Mouse (Mus musculus): ENCODE results near the gene Nono. TPM values are rescaled to one million over a fixed set of nuclear protein-coding genes. Genes with fewer than 3 reads are reported as not detected.
"Not testable (repeated sequence)": the region's sequence is repeated elsewhere in the genome, so short reads cannot be mapped to it uniquely, and the experiment has no call there.

Gene Nono
- polyA plus RNA-seq, 1 experiment from 2014 or later: 328 TPM

DNA sequence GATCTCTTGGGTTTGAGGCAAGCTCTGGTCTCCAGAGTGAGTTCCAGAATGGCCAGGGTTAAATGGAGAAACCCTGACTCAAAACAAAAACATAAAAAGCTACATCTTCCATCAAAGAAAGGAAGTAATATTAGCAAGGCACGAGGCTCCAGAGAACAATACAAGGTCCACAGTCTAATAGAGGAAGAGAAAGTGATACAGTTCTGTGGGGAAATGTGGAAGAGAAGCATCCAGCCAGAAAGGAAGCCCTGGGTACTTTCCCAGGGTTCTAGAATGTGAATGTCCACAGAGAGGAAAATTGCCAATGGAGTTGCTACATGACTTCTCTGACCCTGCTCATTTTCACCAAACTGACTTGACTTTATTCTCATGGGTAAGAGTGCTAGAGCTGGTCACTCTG, 22.0 kb downstream of the Nono start:
- no peaks in the 10 kb centered on the region for H3K4me1 ChIP-seq (ENCODE audit: control insufficient read depth, insufficient read depth, low read length)
- 73% methylated on average over 1 of the region's 1 CpGs for WGBS
- no peak overlapping the region for H3K4me2 ChIP-seq (ENCODE audit: low read depth, low read length)
- H3K36me3 ChIP-seq (ENCODE audit: control insufficient read depth, insufficient read depth, low read length): peaks cover 49% of the 10 kb centered on the region
- no peaks in the 10 kb centered on the region for H3K9me3 ChIP-seq (ENCODE audit: control insufficient read depth, low read length)
- H3K9ac ChIP-seq (ENCODE audit: low read depth, low read length): no peak overlapping the region
- H3K4me3 ChIP-seq (ENCODE audit: low read depth, low read length): no peak overlapping the region
- H3K27me3 ChIP-seq (replicated peaks; ENCODE audit: control insufficient read depth, insufficient read depth, low read length): no peaks in the 10 kb centered on the region
- ATAC-seq (ENCODE audit: low read depth) (no peak), DNase-seq (ENCODE audit: low spot score) (no peak)
- no peak overlapping the region for H3K27ac ChIP-seq (replicated peaks; ENCODE audit: low read depth, low read length)

DNA sequence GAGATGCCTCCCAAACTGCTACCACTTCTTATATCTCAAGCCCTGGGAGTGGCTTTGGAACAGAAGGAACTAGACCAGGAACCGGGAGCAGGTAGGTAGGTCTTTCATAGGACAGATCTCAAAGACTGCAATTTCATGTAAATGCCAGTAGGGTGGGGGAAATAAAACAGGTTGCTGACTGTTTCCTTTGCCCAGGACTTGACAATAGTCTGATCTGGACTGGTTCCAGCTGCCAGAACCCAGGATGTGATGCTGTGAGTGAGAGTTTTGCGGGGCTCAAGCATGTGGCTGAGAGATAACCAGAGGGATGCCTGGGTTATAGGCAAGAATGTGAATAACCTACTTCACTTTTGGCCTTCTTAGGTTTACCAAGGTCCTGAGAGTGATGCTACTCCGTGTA, 22.5 kb downstream of the Nono start:
- Histone ChIP-seq H3K9me3 (ENCODE audit: control insufficient read depth, low read length) (no peaks in the 10 kb centered on the region), H3K36me3 (ENCODE audit: control insufficient read depth, insufficient read depth, low read length) (peaks cover 45% of the 10 kb centered on the region), H3K27ac (replicated peaks; ENCODE audit: low read depth, low read length) (no peak overlapping the region), H3K9ac (ENCODE audit: low read depth, low read length) (no peak overlapping the region), H3K4me1 (ENCODE audit: control insufficient read depth, insufficient read depth, low read length) (no peaks in the 10 kb centered on the region), H3K4me2 (ENCODE audit: low read depth, low read length) (no peak overlapping the region), H3K27me3 (replicated peaks; ENCODE audit: control insufficient read depth, insufficient read depth, low read length) (no peaks in the 10 kb centered on the region), H3K4me3 (ENCODE audit: low read depth, low read length) (no peak overlapping the region)
- ATAC-seq (ENCODE audit: low read depth) (no peak), DNase-seq (ENCODE audit: low spot score) (no peak)
- WGBS: 86% methylated on average over 3 of the region's 3 CpGs

- WGBS: 90% methylated on average over 4 of the region's 4 CpGs
- H3K9me3 ChIP-seq (ENCODE audit: control insufficient read depth, low read length): no peaks in the 10 kb centered on the region
Observed at GRCm38 (mm10) chrX:101472202-101472601, 43.1 kb downstream of the Nono start.

GRCm38 (mm10) chrX:101481604-101482350, 52.7 kb downstream of the Nono start:
- no peak overlapping the region for H3K9ac ChIP-seq (ENCODE audit: low read depth, low read length)
- H3K27ac ChIP-seq (replicated peaks; ENCODE audit: low read depth, low read length): no peak overlapping the region
- no peaks in the 10 kb centered on the region for H3K36me3 ChIP-seq (ENCODE audit: control insufficient read depth, insufficient read depth, low read length)
- H3K4me1 ChIP-seq (ENCODE audit: control insufficient read depth, insufficient read depth, low read length): no peaks in the 10 kb centered on the region
- no peak overlapping the region for H3K4me2 ChIP-seq (ENCODE audit: low read depth, low read length)
- H3K4me3 ChIP-seq (ENCODE audit: low read depth, low read length): no peak overlapping the region
- ATAC-seq (ENCODE audit: low read depth): no peak
- no peaks in the 10 kb centered on the region for H3K9me3 ChIP-seq (ENCODE audit: control insufficient read depth, low read length)
- no peak for DNase-seq (ENCODE audit: low spot score)
- no peaks in the 10 kb centered on the region for H3K27me3 ChIP-seq (replicated peaks; ENCODE audit: control insufficient read depth, insufficient read depth, low read length)
- WGBS: 75% methylated on average over 6 of the region's 6 CpGs

More at GRCm38 (mm10) chrX:101472202-101472601, 43.1 kb downstream of the Nono start:
- Histone ChIP-seq H3K27me3 (replicated peaks; ENCODE audit: control insufficient read depth, insufficient read depth, low read length) (no peaks in the 10 kb centered on the region), H3K4me3 (ENCODE audit: low read depth, low read length) (no peak overlapping the region), H3K4me2 (ENCODE audit: low read depth, low read length) (no peak overlapping the region), H3K36me3 (ENCODE audit: control insufficient read depth, insufficient read depth, low read length) (peaks cover 8% of the 10 kb centered on the region; the same call in 1 of the 2 replicates), H3K27ac (replicated peaks; ENCODE audit: low read depth, low read length) (no peak overlapping the region), H3K4me1 (ENCODE audit: control insufficient read depth, insufficient read depth, low read length) (no peaks in the 10 kb centered on the region), H3K9ac (ENCODE audit: low read depth, low read length) (no peak overlapping the region)
- no peak for DNase-seq (ENCODE audit: low spot score)
- no peak for ATAC-seq (ENCODE audit: low read depth)

DNA sequence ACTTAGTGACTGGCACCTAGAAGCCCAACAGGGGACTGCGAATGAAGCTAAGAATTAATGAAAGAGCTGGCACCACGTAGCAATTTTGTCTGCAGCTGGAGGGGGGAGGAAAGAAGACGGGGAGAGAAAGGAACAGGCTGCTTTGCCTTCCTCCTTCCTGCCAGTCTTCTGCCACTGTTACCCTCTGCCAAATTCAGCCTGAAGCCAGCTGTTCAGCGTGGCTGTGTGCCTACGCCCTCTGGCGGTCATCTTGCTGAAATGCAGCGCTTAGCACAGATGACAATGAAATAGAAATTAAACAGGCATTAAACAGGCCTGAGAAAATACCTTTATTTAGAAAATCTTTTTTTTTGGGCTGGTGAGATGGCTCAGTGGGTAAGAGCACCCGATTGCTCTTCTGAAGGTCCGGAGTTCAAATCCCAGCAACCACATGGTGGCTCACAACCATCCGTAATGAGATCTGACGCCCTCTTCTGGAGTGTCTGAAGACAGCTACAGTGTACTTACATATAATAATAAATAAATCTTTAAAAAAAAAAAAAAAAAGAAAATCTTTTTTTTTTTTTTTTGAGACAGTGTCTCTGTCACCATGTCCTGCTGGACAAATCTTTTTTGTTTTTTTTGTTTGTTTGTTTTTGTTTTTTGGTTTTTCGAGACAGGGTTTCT, 57.5 kb downstream of the Nono start:
- DNase-seq (ENCODE audit: low spot score): peak; percentile 53
- H3K4me2 ChIP-seq (ENCODE audit: low read depth, low read length); H3K9me3 ChIP-seq (ENCODE audit: control insufficient read depth, low read length); H3K9ac ChIP-seq (ENCODE audit: low read depth, low read length); H3K4me3 ChIP-seq (ENCODE audit: low read depth, low read length); H3K36me3 ChIP-seq (ENCODE audit: control insufficient read depth, insufficient read depth, low read length); H3K27me3 ChIP-seq (replicated peaks; ENCODE audit: control insufficient read depth, insufficient read depth, low read length); H3K27ac ChIP-seq (replicated peaks; ENCODE audit: low read depth, low read length); ATAC-seq (ENCODE audit: low read depth); H3K4me1 ChIP-seq (ENCODE audit: control insufficient read depth, insufficient read depth, low read length): not testable (repeated sequence)
- 26% methylated on average over 10 of the region's 12 CpGs for WGBS

Other genes starting within 250 kb of the Nono start
- 42.1 and 46.8 TPM in 2 replicates for gene Snx12, start 206.8 kb upstream of the Nono start, polyA plus RNA-seq (2014; fragmentation: Nextera tagmentation; extraction: Ambion mirVana)
- 4.6 and 4.9 TPM in 2 replicates for gene Foxo4, start 174.8 kb upstream of the Nono start, polyA plus RNA-seq (2014; fragmentation: Nextera tagmentation; extraction: Ambion mirVana)
- not detected in 2 replicates for gene Gm614, start 165.3 kb upstream of the Nono start, polyA plus RNA-seq (2014; fragmentation: Nextera tagmentation; extraction: Ambion mirVana)
- 12.6 and 14.5 TPM in 2 replicates for gene Il2rg, start 161.1 kb upstream of the Nono start, polyA plus RNA-seq (2014; fragmentation: Nextera tagmentation; extraction: Ambion mirVana)
- not detected in 2 replicates for gene Gm20489, start 160.3 kb upstream of the Nono start, polyA plus RNA-seq (2014; fragmentation: Nextera tagmentation; extraction: Ambion mirVana)
- 38.0 and 42.5 TPM in 2 replicates for gene Med12, start 155.3 kb upstream of the Nono start, polyA plus RNA-seq (2014; fragmentation: Nextera tagmentation; extraction: Ambion mirVana)
- gene Nlgn3, start 130.2 kb upstream of the Nono start, polyA plus RNA-seq (2014; fragmentation: Nextera tagmentation; extraction: Ambion mirVana): 13.9 and 18.8 TPM in 2 replicates
- 0.48 and 0.51 TPM in 2 replicates for gene Gjb1, start 52.9 kb upstream of the Nono start, polyA plus RNA-seq (2014; fragmentation: Nextera tagmentation; extraction: Ambion mirVana)
- gene Zmym3, start 8.5 kb upstream of the Nono start, polyA plus RNA-seq (2014; fragmentation: Nextera tagmentation; extraction: Ambion mirVana): 27.1 and 30.1 TPM in 2 replicates
- 110 and 157 TPM in 2 replicates for gene Itgb1bp2, start 19.8 kb downstream of the Nono start, polyA plus RNA-seq (2014; fragmentation: Nextera tagmentation; extraction: Ambion mirVana)
- 12.6 and 15.3 TPM in 2 replicates for gene Taf1, start 103.4 kb downstream of the Nono start, polyA plus RNA-seq (2014; fragmentation: Nextera tagmentation; extraction: Ambion mirVana)
- gene Ogt, start 210.7 kb downstream of the Nono start, polyA plus RNA-seq (2014; fragmentation: Nextera tagmentation; extraction: Ambion mirVana): 182 and 200 TPM in 2 replicates